Mouse (Mus musculus): ENCODE data around the gene Src. TPM values are rescaled to one million over a fixed set of nuclear protein-coding genes. Genes with fewer than 3 reads are reported as not detected.

The Src gene
- polyA plus RNA-seq, 1 experiment from 2014 or later, result 3.1 TPM

GRCm38 (mm10) chr2:157493240-157493639, 75.0 kb downstream of the Src start:
- 76% methylated on average over 2 of the region's 3 CpGs for WGBS (ENCODE audit: missing documents)
- Histone ChIP-seq H3K27ac (no peak overlapping the region), H3K36me3 (ENCODE audit: inconsistent target) (no peaks in the 10 kb centered on the region), H3K79me2 (ENCODE audit: inconsistent target) (no peaks in the 10 kb centered on the region), H3K4me3 (ENCODE audit: inconsistent target) (no peak overlapping the region)

GRCm38 (mm10) chr2:157498529-157498928, 80.3 kb downstream of the Src start:
- no peaks in the 10 kb centered on the region for H3K36me3 ChIP-seq (ENCODE audit: inconsistent target)
- no peak overlapping the region for H3K27ac ChIP-seq
- no peak overlapping the region for H3K4me3 ChIP-seq (ENCODE audit: inconsistent target)
- H3K79me2 ChIP-seq (ENCODE audit: inconsistent target), result no peaks in the 10 kb centered on the region
- WGBS (ENCODE audit: missing documents), result 81% methylated on average over 4 of the region's 4 CpGs

GRCm38 (mm10) chr2:157500364-157500763, 82.1 kb downstream of the Src start:
- no peaks in the 10 kb centered on the region for H3K79me2 ChIP-seq (ENCODE audit: inconsistent target)
- H3K27ac ChIP-seq, result peak overlapping the region; percentile 73
- no peak overlapping the region for H3K4me3 ChIP-seq (ENCODE audit: inconsistent target)
- WGBS (ENCODE audit: missing documents), result 0% methylated on average over 2 of the region's 2 CpGs
- H3K36me3 ChIP-seq (ENCODE audit: inconsistent target), result no peaks in the 10 kb centered on the region

- WGBS (ENCODE audit: missing documents), result 30% methylated on average over 4 of the region's 4 CpGs
- Histone ChIP-seq H3K79me2 (ENCODE audit: inconsistent target) (no peaks in the 10 kb centered on the region), H3K27ac (peak overlapping the region; percentile 73)
These were observed 83.1 kb downstream of the Src start for GRCm38 (mm10) chr2:157501324-157501723.

GRCm38 (mm10) chr2:157506779-157507178, 88.5 kb downstream of the Src start:
- H3K4me3 ChIP-seq (ENCODE audit: inconsistent target), result no peak overlapping the region
- WGBS (ENCODE audit: missing documents), result 78% methylated on average over 14 of the region's 14 CpGs
- no peaks in the 10 kb centered on the region for H3K79me2 ChIP-seq (ENCODE audit: inconsistent target)
- H3K36me3 ChIP-seq (ENCODE audit: inconsistent target), result no peaks in the 10 kb centered on the region
- H3K27ac ChIP-seq, result no peak overlapping the region

More at GRCm38 (mm10) chr2:157501324-157501723, 83.1 kb downstream of the Src start:
- Histone ChIP-seq H3K4me3 (ENCODE audit: inconsistent target) (no peak overlapping the region), H3K36me3 (ENCODE audit: inconsistent target) (no peaks in the 10 kb centered on the region)

GRCm38 (mm10) chr2:157509182-157509581, 90.9 kb downstream of the Src start:
- Histone ChIP-seq H3K4me3 (ENCODE audit: inconsistent target) (no peak overlapping the region), H3K79me2 (ENCODE audit: inconsistent target) (no peaks in the 10 kb centered on the region), H3K36me3 (ENCODE audit: inconsistent target) (no peaks in the 10 kb centered on the region), H3K27ac (no peak overlapping the region)
- WGBS (ENCODE audit: missing documents), result 73% methylated on average over 5 of the region's 5 CpGs

- H3K79me2 ChIP-seq (ENCODE audit: inconsistent target), result no peaks in the 10 kb centered on the region
- no peak overlapping the region for H3K4me3 ChIP-seq (ENCODE audit: inconsistent target)
- H3K27ac ChIP-seq, result no peak overlapping the region
- H3K36me3 ChIP-seq (ENCODE audit: inconsistent target), result no peaks in the 10 kb centered on the region
- WGBS (ENCODE audit: missing documents), result 89% methylated on average over 4 of the region's 4 CpGs
These were observed 91.8 kb downstream of the Src start for GRCm38 (mm10) chr2:157510031-157510430.

GRCm38 (mm10) chr2:157512859-157513258, 94.6 kb downstream of the Src start:
- Histone ChIP-seq H3K36me3 (ENCODE audit: inconsistent target) (no peaks in the 10 kb centered on the region), H3K27ac (peak overlapping the region; percentile 24)
- 98% methylated on average over 9 of the region's 9 CpGs for WGBS (ENCODE audit: missing documents)

GRCm38 (mm10) chr2:157513737-157514208, 95.5 kb downstream of the Src start:
- peak overlapping the region; percentile 24; the same call in 1 of the 2 replicates for H3K27ac ChIP-seq
- H3K36me3 ChIP-seq (ENCODE audit: inconsistent target), result no peaks in the 10 kb centered on the region
- H3K4me3 ChIP-seq (ENCODE audit: inconsistent target), result no peak overlapping the region
- no peaks in the 10 kb centered on the region for H3K79me2 ChIP-seq (ENCODE audit: inconsistent target)
- WGBS (ENCODE audit: missing documents), result 52% methylated on average over 9 of the region's 9 CpGs

More at GRCm38 (mm10) chr2:157512859-157513258, 94.6 kb downstream of the Src start:
- H3K4me3 ChIP-seq (ENCODE audit: inconsistent target), result no peak overlapping the region
- no peaks in the 10 kb centered on the region for H3K79me2 ChIP-seq (ENCODE audit: inconsistent target)

- WGBS (ENCODE audit: missing documents), result 71% methylated on average over 4 of the region's 4 CpGs
- no peak overlapping the region for H3K4me3 ChIP-seq (ENCODE audit: inconsistent target)
- 0 out of 2 replicates have a peak overlapping the region, but pooled peaks have one; percentile 13 for H3K27ac ChIP-seq
- H3K79me2 ChIP-seq (ENCODE audit: inconsistent target), result no peaks in the 10 kb centered on the region
- H3K36me3 ChIP-seq (ENCODE audit: inconsistent target), result no peaks in the 10 kb centered on the region
These were observed 96.1 kb downstream of the Src start for GRCm38 (mm10) chr2:157514353-157514752.

- Histone ChIP-seq H3K4me3 (ENCODE audit: inconsistent target) (no peak overlapping the region), H3K27ac (no peak overlapping the region), H3K79me2 (ENCODE audit: inconsistent target) (no peaks in the 10 kb centered on the region), H3K36me3 (ENCODE audit: inconsistent target) (no peaks in the 10 kb centered on the region)
- 80% methylated on average over 6 of the region's 6 CpGs for WGBS (ENCODE audit: missing documents)
These were observed 99.3 kb downstream of the Src start for GRCm38 (mm10) chr2:157517526-157517925.

GRCm38 (mm10) chr2:157518451-157518850, 100.2 kb downstream of the Src start:
- H3K79me2 ChIP-seq (ENCODE audit: inconsistent target), result no peaks in the 10 kb centered on the region
- WGBS (ENCODE audit: missing documents), result 78% methylated on average over 7 of the region's 7 CpGs
- no peak overlapping the region for H3K4me3 ChIP-seq (ENCODE audit: inconsistent target)
- no peak overlapping the region for H3K27ac ChIP-seq
- no peaks in the 10 kb centered on the region for H3K36me3 ChIP-seq (ENCODE audit: inconsistent target)

GRCm38 (mm10) chr2:157519452-157519851, 101.2 kb downstream of the Src start:
- WGBS (ENCODE audit: missing documents), result 84% methylated on average over 6 of the region's 6 CpGs
- H3K4me3 ChIP-seq (ENCODE audit: inconsistent target), result no peak overlapping the region

GRCm38 (mm10) chr2:157520496-157520895, 102.3 kb downstream of the Src start:
- H3K36me3 ChIP-seq (ENCODE audit: inconsistent target), result no peaks in the 10 kb centered on the region
- H3K79me2 ChIP-seq (ENCODE audit: inconsistent target), result no peaks in the 10 kb centered on the region
- no peak overlapping the region for H3K27ac ChIP-seq
- H3K4me3 ChIP-seq (ENCODE audit: inconsistent target), result no peak overlapping the region
- WGBS (ENCODE audit: missing documents), result 71% methylated on average over 5 of the region's 5 CpGs

More at GRCm38 (mm10) chr2:157519452-157519851, 101.2 kb downstream of the Src start:
- Histone ChIP-seq H3K36me3 (ENCODE audit: inconsistent target) (no peaks in the 10 kb centered on the region), H3K27ac (no peak overlapping the region), H3K79me2 (ENCODE audit: inconsistent target) (no peaks in the 10 kb centered on the region)
